Mouse (Mus musculus): ENCODE measurements around the gene Ccn6.

Ccn6 gene

DNA sequence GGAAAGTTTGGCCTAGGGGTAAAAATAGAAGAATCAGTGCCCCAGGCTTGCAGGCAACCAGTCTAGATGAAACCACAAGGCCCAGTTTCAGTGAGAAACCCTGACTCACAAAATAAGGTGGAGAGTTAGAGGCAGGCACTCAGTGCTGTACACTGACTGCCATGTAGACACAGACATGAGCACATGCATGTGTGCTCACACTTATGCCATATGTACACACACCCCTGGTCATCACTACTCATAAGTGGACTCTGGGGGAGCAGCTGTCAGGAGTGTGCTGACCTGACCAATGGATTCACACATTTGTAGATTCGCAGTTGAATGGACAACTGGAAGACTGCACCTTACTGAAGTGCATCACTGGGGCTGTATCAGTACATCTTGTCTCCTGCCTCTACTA is 2.2 kb downstream of the Ccn6 start:
- DNase-seq (ENCODE audit: low spot score), result no peak

DNA sequence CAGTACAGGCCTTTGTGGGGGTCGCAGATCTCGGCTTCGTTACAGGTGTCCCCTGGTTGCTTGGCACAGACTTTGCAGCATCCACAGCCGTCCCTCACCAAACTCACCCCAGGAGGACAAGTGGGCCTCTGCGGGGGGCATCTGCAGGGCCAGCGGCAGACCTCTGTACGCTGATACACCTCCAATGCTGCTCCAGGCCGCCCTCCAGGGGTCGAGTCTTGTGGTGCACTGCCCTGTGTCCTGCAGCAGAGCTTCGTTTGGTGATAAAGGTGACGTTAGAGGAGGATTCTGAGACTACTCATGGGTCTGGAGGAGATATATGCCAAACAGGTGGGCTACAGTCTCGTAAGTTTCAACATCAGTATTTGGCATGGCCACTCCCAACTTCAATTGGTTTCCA is 5.3 kb downstream of the Ccn6 start:
- no peak for DNase-seq (ENCODE audit: low spot score)

DNA sequence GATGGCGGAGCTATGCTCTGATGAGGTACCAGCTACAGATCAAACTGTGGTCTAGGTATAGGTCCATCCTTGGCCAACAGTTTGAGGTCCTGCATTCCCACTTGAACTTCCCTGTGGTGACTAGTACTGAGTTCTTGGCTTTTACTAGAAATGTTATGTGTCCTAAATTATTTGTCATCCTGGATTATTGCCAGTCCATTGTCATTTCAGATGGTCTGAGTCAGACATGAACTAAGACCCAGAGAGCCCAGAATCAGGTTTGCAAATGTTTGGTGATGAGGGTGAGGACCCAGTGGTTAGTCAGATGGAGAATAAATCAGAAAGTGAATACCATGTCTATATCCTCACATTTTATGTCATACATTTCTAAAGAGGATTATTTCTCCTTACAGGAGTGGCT is 6.3 kb downstream of the Ccn6 start:
- DNase-seq (ENCODE audit: low spot score), result no peak

DNA sequence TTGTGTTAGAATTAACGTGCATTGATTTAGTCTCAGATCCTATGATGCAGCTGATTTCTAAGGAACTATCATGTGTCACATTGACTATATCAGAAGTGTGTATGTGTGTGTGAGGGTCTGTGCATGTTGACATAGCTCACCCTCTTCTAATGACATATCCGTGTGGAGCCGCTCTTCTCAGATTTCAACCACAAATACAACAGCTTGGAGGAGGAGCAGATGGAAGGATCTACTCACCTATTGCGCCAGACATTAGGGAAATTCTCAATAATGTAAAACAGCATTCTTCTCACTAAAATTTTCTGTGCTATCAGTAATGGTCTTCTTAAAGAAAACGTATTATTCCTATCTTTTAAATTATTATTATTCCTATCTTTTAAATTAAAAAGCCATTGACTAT is 6.9 kb downstream of the Ccn6 start:
- no peak for DNase-seq (ENCODE audit: low spot score)

DNA sequence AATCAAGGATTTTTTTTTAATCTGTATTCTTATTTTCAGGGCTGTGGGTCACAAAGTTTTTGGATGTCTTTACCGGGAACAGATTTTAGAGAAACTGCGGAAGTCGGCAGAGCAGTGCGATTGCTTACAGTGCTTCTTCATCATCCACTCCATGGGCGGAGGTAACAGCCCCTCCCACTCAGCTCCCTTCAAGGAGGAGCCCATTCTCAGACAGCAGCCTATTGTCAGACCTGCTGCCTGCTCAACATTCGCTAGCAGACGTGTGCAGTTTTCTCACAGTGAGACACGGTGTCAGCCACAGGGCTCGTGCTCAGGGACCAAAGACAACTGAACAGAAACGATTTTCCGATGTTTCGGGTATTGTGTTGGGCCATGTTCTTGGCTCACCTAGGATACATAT is 21.4 kb downstream of the Ccn6 start:
- no peak for DNase-seq (ENCODE audit: low spot score)

DNA sequence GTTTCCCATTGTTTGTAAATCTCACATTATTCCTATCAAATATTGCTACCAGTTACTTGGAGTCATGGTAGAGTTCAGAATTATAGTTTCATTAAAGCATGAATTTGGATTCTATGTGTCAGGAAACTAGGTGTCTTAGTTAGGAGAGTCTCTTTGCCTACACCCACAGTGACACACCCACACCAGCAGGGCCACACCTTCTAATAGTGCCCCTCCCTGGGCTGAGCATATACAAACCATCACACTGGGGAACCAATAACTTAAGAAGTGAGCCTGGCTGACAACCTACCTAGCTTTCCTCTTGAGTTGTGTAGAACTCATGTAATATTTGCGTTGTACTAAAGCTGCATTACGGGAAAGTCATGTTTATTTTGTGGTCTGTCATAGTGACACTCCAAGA is 22.2 kb downstream of the Ccn6 start:
- no peak for DNase-seq (ENCODE audit: low spot score)

DNA sequence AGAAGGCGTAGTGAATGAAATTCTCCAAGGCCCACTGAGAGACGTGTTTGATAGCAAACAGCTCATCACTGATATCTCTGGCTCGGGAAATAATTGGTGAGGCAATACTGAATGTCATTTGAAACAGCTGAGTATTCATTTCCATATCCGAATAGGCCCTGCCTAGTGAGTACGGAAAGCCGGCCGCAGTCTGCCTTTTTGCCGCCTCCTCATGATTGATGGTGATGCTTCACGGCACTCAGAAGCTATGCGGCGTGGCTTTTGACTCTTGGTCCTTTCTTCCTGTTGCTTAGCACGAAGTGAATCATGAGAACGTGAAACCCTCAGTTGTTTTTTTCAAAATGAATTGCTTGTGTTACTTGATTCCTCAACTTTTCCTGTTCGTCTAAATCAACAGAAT is 22.8 kb downstream of the Ccn6 start:
- DNase-seq (ENCODE audit: low spot score), result no peak

DNA sequence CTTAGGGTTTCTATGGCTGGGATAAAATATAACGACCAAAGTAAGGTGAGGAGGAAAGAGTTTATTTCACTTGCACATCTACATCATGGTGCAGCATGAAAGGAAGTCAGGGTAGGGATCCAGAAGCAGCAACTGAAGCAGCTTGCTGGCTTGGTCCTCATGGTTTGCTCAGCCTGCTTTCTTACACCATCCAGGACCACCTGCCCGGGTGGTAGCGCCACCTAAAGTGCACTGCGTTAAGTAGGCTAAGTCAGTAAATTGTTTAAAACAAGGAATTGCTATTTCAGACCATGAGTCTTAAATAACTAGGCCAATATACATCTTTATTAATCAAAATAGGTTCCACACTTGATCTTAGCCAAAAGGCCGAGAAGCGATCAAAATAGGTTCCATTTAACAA is 24.8 kb downstream of the Ccn6 start:
- no peak for DNase-seq (ENCODE audit: low spot score)

DNA sequence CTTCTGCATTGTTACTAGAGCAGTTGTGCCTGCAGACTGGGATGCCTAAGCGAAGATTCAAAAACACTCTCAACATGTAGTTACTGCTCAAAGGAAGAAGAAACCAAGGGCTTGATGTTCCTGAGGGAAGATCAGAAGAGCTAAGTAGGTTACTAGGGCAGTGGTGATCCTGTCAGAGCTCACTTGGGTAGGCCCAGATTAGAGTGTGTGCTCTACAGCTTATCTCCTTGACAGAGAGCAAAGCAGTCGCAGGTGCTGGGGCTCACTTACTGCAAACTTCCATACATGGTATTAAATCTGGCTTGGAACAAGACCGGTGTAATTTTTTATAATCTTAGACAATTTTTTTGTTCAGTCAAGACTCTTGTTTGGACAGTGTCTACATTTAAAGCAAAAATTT is 25.8 kb downstream of the Ccn6 start:
- DNase-seq (ENCODE audit: low spot score), result no peak

DNA sequence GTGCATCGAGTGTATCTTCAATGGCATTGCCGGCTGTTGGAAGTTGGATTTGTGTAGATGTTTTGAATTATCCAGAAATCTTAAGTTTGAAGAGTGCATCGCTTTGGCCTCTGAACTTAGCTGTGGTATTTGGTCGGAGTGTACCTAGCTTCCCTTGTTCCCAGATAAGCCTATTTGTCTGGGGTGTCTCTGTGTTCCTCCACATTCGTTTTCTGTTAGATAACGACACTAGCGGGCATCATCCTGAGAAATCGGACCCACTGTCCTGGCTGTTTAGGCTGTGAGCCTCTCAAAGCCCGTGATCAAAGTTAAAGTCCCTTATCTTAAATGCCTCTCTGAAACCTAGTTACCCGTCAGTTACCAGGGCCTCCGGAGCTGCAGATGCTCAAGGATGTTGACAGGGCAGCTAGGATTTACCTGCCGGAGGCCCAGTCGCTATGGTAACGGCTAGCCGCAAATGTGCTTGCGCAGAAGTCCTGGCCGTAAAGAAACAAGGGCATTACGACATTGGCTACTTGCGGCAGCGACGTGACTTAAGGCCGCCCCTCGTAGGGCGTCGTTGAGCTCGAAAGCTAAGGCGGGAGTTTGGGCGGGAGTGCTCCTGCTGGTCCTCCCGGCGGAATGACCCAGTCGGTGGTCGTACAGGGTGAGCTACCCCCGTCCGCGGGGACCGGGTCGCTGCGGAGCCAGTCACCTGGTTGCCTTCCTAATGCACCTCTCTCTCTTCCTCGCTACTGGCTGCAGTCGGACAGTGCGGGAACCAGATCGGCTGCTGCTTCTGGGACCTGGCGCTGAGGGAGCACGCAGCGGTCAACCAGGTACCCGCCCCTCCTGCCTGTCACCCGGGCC is 29.9 kb downstream of the Ccn6 start, which contains the start of the genes Fam229b and Tube1:
Fam229b (minus strand) TSS at position 453 of the 849 bp plus-strand sequence.
Tube1 (plus strand) TSS at position 515 of the 849 bp plus-strand sequence.
- DNase-seq (ENCODE audit: low spot score), result peak; percentile 94

DNA sequence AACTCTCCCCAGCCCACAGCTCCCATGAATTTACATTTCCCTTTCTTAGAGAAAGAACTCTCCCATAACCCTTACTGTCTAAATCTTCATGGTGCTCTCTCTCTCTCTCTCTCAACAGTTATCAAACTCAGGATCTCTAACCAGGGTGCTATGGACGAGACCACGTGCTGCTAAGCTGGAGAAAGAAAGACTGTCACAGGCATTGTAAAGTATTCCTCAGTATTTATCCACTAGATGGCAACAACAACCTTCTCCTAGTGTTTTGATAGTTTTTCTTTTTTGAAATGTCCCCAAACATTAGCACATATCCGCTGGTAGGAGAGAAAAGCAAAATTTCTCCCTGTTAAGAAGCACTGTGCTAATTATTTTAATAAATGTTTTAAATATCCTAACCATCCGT is 42.2 kb downstream of the Ccn6 start:
- DNase-seq (ENCODE audit: low spot score), result peak; percentile 8

DNA sequence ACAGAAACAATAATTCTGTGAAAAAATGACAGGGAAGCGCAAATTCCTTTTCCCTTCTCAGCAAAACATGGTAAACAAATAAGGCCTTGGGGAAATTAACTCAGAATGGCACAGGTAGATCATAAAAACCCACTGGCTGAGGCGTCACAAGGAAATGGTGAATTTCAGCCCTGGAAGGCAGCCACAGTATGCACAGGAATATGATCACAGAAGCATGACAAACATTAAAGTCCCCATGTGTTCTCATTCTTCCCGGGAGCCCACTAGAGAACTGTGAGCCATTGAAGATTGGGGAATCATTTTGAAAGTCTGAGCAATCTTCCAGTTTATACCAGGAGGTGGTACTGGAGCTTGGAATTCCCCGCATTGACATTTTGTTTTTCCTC is 54.1 kb downstream of the Ccn6 start:
- no peak for DNase-seq (ENCODE audit: low spot score)

DNA sequence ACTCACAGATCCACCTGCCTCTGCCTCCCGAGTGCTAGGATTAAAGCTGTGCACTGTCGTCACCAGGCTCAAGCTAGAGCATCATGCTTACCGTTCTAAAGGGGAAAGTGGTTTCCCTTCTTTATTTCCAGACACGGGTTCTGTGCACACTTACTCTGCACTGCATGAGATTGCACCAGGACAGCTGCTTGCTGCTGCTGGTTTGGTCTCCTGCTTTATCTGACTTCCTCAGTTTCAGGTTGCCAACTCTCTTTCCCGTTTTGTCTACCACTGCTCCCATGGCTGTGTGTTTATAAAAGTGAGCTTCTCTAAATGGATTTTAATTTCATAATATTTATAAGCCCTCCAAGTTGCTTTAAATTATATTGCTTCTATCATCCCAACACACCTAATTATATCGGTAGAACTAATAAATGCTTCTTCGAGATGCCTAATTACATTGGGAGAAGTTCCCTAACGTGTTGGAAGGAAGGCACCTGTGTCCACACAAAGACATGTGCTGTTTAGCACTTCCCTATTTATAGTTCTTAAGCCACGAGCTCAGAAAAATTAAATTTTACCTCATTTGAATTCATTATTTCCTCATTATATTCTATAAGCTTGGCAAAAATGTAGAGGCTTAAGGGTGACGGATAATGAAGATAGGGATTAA is 54.6 kb downstream of the Ccn6 start:
- no peak for DNase-seq (ENCODE audit: low spot score)

DNA sequence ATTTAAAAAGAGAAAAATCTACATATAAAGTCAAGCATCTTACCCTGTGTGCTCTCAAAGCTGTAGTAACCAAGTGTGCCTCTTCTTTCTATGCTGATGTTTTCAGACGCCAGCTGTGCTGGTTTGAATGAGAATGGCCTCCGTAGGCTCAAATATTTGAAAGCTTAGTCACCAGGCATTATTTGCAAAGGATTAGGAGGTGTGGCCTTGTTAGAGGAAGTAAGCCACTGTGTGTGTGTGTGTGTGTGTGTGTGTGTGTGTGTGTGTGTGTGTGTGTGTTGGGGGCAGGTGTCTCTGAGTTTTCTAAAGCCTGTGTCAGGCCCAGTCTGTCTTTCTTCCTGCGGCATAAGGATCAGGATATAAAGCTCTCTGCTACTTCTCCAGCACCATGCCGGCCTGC is 56.7 kb downstream of the Ccn6 start:
- no peak for DNase-seq (ENCODE audit: low spot score)

DNA sequence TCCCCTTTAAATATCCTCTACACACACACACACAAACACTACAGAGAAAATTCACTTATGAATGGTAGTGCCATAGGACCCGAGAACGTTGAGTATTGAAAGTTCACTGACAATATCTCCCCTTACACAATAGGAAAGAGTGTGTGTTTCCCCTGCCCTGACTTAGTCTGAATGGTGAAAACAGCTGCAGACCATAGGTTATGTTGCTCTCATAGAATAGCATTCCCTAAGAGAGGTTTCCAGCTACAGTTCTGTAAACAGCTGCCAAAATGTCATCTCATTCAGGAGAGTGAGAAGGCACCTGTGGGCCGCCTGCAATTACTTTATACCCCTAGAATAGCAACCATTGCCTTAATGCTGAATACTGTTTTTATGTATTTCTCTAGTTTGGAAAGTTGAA is 57.2 kb downstream of the Ccn6 start:
- DNase-seq (ENCODE audit: low spot score), result no peak

DNA sequence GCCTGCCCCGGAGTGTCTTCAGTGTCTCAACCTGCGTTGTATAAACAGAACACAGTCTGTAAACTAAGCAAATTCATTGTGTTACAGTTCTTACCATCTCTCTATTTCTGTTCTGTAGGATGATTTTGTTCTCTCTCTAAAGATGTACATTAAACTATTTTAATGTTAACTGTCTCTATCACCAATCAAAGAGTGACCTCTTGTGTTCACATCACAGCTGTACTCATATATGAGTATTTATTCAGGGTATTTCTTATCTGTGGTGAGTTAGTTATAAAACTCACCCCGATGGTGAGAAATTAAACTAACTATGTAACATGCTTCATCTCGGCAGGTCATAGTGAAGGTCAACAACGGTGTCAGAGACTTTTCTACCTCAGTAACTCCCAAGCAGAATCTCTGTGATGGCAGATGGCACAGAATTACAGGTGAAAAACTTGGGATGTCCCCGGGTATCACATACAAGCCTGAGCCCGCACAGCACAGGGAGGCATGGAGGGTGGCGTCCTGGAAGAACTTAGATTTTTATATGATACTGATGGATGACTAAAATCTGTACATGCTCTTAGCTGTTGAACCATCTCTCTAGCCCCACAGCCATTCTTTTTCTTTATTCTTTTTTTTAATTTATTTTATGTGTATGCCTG is 58.7 kb downstream of the Ccn6 start:
- DNase-seq (ENCODE audit: low spot score), result no peak

All from retina, embryonic 14.5 days (tissue).